Mouse (Mus musculus) small intestine, adult 2 months (tissue): ENCODE results near the gene Hoxa10.

ENCODE experiments used
- CTCF ChIP-seq: fragments of 200-500 bp; IDR thresholded peaks from 2 replicates; pipeline ENCODE4 v1.5.1; 2012; ENCODE audit warnings: low read depth, mild to moderate bottlenecking, control low read depth, inconsistent platforms, low read length, moderate library complexity, mixed read lengths; ENCODE audit not compliant: insufficient replicate concordance, insufficient read length; ENCODE audit errors: extremely low read depth
- POLR2A ChIP-seq: fragments of 200-500 bp; IDR thresholded peaks from 2 replicates; pipeline ENCODE4 v1.6.1; 2012; ENCODE audit warnings: low read depth, mild to moderate bottlenecking, control low read depth, inconsistent platforms, low read length, moderate library complexity

DNA sequence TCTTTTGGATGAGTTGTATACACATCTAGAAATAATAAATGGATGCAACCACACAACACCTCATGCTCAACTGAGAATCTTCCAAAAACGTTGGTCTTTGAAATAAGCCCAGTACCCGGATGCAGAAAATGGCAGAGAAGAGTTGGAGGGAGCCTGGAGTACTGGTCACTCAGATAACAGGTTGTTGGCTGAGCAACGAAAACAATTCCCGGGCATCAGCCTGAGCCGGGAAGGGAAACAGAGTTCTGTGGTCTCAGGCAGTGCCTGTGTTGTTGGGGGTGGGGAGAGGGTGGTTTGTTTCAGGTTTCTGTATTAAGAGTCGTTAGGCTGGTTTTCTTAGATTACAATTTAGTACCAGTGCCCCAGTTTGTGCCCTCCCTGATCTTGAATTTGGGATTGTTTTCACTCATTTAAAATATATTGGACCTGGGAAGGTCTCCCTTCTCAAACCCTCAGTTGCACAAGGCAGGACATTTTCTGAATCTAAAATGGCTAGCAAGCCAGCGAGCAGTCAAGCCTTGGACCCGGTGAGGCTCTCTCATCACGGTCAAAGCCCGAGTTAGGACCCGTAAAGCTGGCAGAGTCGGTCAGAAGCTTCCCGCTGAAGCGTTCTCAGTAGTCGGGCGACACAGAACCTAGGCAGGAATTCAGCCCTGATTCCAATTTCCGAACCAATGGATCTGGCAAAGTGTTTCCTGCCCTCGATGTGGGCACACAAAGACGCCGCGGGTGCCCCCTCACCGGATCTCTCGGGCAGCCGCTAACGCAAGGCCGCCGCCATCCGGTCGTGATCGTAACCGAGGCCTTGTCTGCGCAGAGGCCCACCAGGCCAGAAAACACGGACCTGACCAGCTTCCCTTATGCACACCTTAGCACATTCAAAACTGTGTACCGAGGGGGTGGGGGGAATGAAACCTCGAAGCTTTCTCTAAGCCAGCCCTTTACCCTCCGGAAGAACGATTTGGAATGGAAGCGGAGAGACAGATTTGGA is 11.9 kb downstream of the Hoxa10 start:
- TF ChIP-seq POLR2A (no peak), CTCF (no peak)
